In genomic region chr8:92362396-92363115, GRCm38 (mm10) we compare ENCODE assay signal across 10 mouse cellular contexts. TPM values are rescaled to one million over a fixed set of nuclear protein-coding genes. Genes with fewer than 3 reads are reported as not detected.
DNase-seq lines count a peak whose midpoint lies in the region; ATAC-seq and TF ChIP-seq lines count a peak whose summit lies in the region.
"Had no signal": no experiment of that assay in that cellular context is flagged by ENCODE, and none has a peak within 500 bp of the region (broad histone marks: within the 10 kb centered on the region; RNA-seq: fewer than 3 reads in every experiment).

No protein-coding gene starts in this region.

- no peak overlapping the region for H3K27ac ChIP-seq in kidney, embryonic 15.5 days
- H3K27ac ChIP-seq in hindbrain, embryonic 10.5 days, result peak overlapping the region; percentile 94
- peak overlapping the region; percentile 53 for H3K27ac ChIP-seq in limb, embryonic 14.5 days (replicated peaks; ENCODE audit: low read depth, low read length)
- H3K27ac ChIP-seq in stomach, embryonic 14.5 days (ENCODE audit: low read length), result no peak overlapping the region; the same call in 1 of the 2 replicates
- no peak overlapping the region for H3K27ac ChIP-seq in layer of hippocampus, adult 2 months

- TF ChIP-seq CTCF in layer of hippocampus, adult 2 months (conservative IDR thresholded peaks at IDR 0.05), result no peak

- no peaks in the 10 kb centered on the region for H3K9me3 ChIP-seq in kidney, embryonic 15.5 days (replicated peaks)
- H3K9me3 ChIP-seq in hindbrain, embryonic 10.5 days, result no peaks in the 10 kb centered on the region
- no peaks in the 10 kb centered on the region for H3K9me3 ChIP-seq in limb, embryonic 14.5 days (ENCODE audit: control insufficient read depth, low read length)
- H3K9me3 ChIP-seq in stomach, embryonic 14.5 days (ENCODE audit: control insufficient read depth, low read depth, low read length), result no peaks in the 10 kb centered on the region

- H3K36me3 ChIP-seq in kidney, embryonic 15.5 days, result no peaks in the 10 kb centered on the region
- H3K36me3 ChIP-seq in hindbrain, embryonic 10.5 days, result peaks cover 26% of the 10 kb centered on the region
- H3K36me3 ChIP-seq in limb, embryonic 14.5 days (ENCODE audit: control insufficient read depth, insufficient read depth, low read length), result peaks cover 9% of the 10 kb centered on the region
- no peaks in the 10 kb centered on the region for H3K36me3 ChIP-seq in stomach, embryonic 14.5 days (ENCODE audit: control insufficient read depth, insufficient read depth, low read length)

- no peak overlapping the region for H3K9ac ChIP-seq in kidney, embryonic 15.5 days
- peak overlapping the region; percentile 66 for H3K9ac ChIP-seq in limb, embryonic 14.5 days (ENCODE audit: low read depth, low read length, severe bottlenecking)
- no peak overlapping the region for H3K9ac ChIP-seq in stomach, embryonic 14.5 days (replicated peaks; ENCODE audit: low read depth, low read length)

- TF ChIP-seq POLR2A in limb, embryonic 14.5 days (IDR thresholded peaks at IDR 0.05; ENCODE audit: borderline replicate concordance, extremely low read depth, insufficient read depth, insufficient read length), result no peak

- no peak for DNase-seq in kidney, postnatal 25 days
- no peak for DNase-seq in hindbrain, embryonic 10.5 days (ENCODE audit: low spot score)
- DNase-seq in limb, embryonic 14.5 days (ENCODE audit: low spot score), result no peak
- no peak for DNase-seq in layer of hippocampus, adult 2 months (ENCODE audit: low spot score in 2 of 2)
- DNase-seq: thymus, adult 2 months had no signal

- H3K4me2 ChIP-seq in kidney, embryonic 15.5 days, result peak overlapping the region; percentile 41
- peak overlapping the region; percentile 50 for H3K4me2 ChIP-seq in limb, embryonic 14.5 days (replicated peaks; ENCODE audit: low read depth, low read length, severe bottlenecking)
- H3K4me2 ChIP-seq in stomach, embryonic 14.5 days (replicated peaks; ENCODE audit: low read depth, low read length), result peak overlapping the region; percentile 1
- H3K4me2 ChIP-seq: liver, embryonic 11.5 days had no signal

- peaks cover 67% of the 10 kb centered on the region for H3K4me1 ChIP-seq in kidney, embryonic 15.5 days
- peaks cover 80% of the 10 kb centered on the region for H3K4me1 ChIP-seq in hindbrain, embryonic 10.5 days (replicated peaks)
- H3K4me1 ChIP-seq in limb, embryonic 14.5 days (ENCODE audit: control insufficient read depth, insufficient read depth, low read length), result peaks cover 13% of the 10 kb centered on the region; the same call in 1 of the 2 replicates
- H3K4me1 ChIP-seq in stomach, embryonic 14.5 days (ENCODE audit: control insufficient read depth, insufficient read depth, low read length), result peaks cover 9% of the 10 kb centered on the region; the same call in 1 of the 2 replicates

- H3K4me3 ChIP-seq in kidney, embryonic 15.5 days (replicated peaks), result no peak overlapping the region
- H3K4me3 ChIP-seq in hindbrain, embryonic 10.5 days, result peak overlapping the region; percentile 93
- peak overlapping the region; percentile 38 for H3K4me3 ChIP-seq in limb, embryonic 14.5 days (replicated peaks; ENCODE audit: low read length)
- peak overlapping the region; percentile 18; the same call in 1 of the 2 replicates for H3K4me3 ChIP-seq in stomach, embryonic 14.5 days (ENCODE audit: low read depth, low read length)
- no peak overlapping the region for H3K4me3 ChIP-seq in layer of hippocampus, adult 2 months

- peaks cover 94% of the 10 kb centered on the region for H3K27me3 ChIP-seq in kidney, embryonic 15.5 days
- peaks cover 82% of the 10 kb centered on the region for H3K27me3 ChIP-seq in hindbrain, embryonic 10.5 days (ENCODE audit: insufficient read depth, poor library complexity, severe bottlenecking)
- peaks cover 79% of the 10 kb centered on the region for H3K27me3 ChIP-seq in limb, embryonic 14.5 days (ENCODE audit: control insufficient read depth, insufficient read depth, low read length)
- peaks cover 61% of the 10 kb centered on the region for H3K27me3 ChIP-seq in stomach, embryonic 14.5 days (ENCODE audit: control insufficient read depth, insufficient read depth, low read length)

- no peak for ATAC-seq in kidney, embryonic 15.5 days (replicated peaks; ENCODE audit: low FRiP score)
- no peak for ATAC-seq in limb, embryonic 14.5 days (ENCODE audit: low FRiP score, low read depth)
- ATAC-seq in stomach, embryonic 14.5 days (ENCODE audit: insufficient number of reproducible peaks, insufficient read depth, low FRiP score, low read depth), result no peak
- ATAC-seq in megakaryocyte-erythroid progenitor cell, adult 5-6 weeks (replicated peaks; ENCODE audit: low FRiP score, low TSS enrichment, poor library complexity, severe bottlenecking), result no peak
- ATAC-seq: intestine, embryonic 16.5 days had no signal

- 6% methylated on average over 15 of the region's 15 CpGs for WGBS in kidney, embryonic 15.5 days
- under 1% methylated on average over 15 of the region's 15 CpGs for WGBS in hindbrain, embryonic 10.5 days
- 7% methylated on average over 15 of the region's 15 CpGs for WGBS in limb, embryonic 14.5 days
- 5% methylated on average over 15 of the region's 15 CpGs for WGBS in stomach, embryonic 14.5 days

RNA-seq across cellular contexts. Expression of gene Irx5, which starts 5.1 kb away (rescaled TPM):
- 2.3 and 2.8 TPM in 2 replicates for polyA plus RNA-seq in kidney, embryonic 15.5 days (2015; fragmentation: Nextera tagmentation; extraction: Ambion mirVana)
- polyA plus RNA-seq in hindbrain, embryonic 10.5 days (2016; fragmentation: Nextera tagmentation; extraction: Ambion mirVana), result 24.3 and 29.7 TPM in 2 replicates
- polyA plus RNA-seq in limb, embryonic 14.5 days (2012; rRNA removed), result 34.1 and 48.4 TPM in 2 replicates
- 27.5 and 34.6 TPM in 2 replicates for polyA plus RNA-seq in limb, embryonic 14.5 days (2014; fragmentation: Nextera tagmentation; extraction: Ambion mirVana)
- 3.7 and 4.0 TPM in 2 replicates for polyA plus RNA-seq in stomach, embryonic 14.5 days (2014; fragmentation: Nextera tagmentation; extraction: Ambion mirVana)
- total RNA-seq in megakaryocyte-erythroid progenitor cell, adult 5-6 weeks (2014; fragmentation: Nextera tagmentation), result not detected in 2 replicates
- total RNA-seq in megakaryocyte-erythroid progenitor cell, adult 5-6 weeks (2017), result not detected in 2 replicates
- under 1 TPM in 1 of 2 experiments, not detected in 1; 0.18 TPM for total RNA-seq in layer of hippocampus, adult 2 months (2021)
- polyA plus RNA-seq: intestine, embryonic 16.5 days had no signal

Comparison
In these comparisons a context has a peak if more than half of its experiments do, and no peak if none do; other contexts are left out.
1. H3K27ac ChIP-seq: peak in hindbrain, embryonic 10.5 days (single experiment) and limb, embryonic 14.5 days (single experiment); none in kidney, embryonic 15.5 days (single experiment), stomach, embryonic 14.5 days (single experiment) and layer of hippocampus, adult 2 months (single experiment).
2. H3K4me3 ChIP-seq: peak in hindbrain, embryonic 10.5 days (single experiment), limb, embryonic 14.5 days (single experiment) and stomach, embryonic 14.5 days (single experiment); none in kidney, embryonic 15.5 days (single experiment) and layer of hippocampus, adult 2 months (single experiment).
3. Peak in every context shown above with its lines, with median percentiles within 50 percentile points of each other: H3K4me2 ChIP-seq.